Comparison of ENCODE assay signal across 19 mouse cellular contexts in genomic region chr19:44286109-44286508, GRCm38 (mm10). TPM values are rescaled to one million over a fixed set of nuclear protein-coding genes. Genes with fewer than 3 reads are reported as not detected.
DNase-seq lines count a peak whose midpoint lies in the region; ATAC-seq and TF ChIP-seq lines count a peak whose summit lies in the region.
"Had no signal": no experiment of that assay in that cellular context is flagged by ENCODE, and none has a peak within 500 bp of the region (broad histone marks: within the 10 kb centered on the region; RNA-seq: fewer than 3 reads in every experiment).

No protein-coding gene starts in this region.

- ATAC-seq in heart, embryonic 15.5 days (replicated peaks; ENCODE audit: insufficient number of reproducible peaks, insufficient read depth, low FRiP score, low read depth) = no peak
- ATAC-seq in liver, embryonic 15.5 days (ENCODE audit: insufficient read depth) = no peak
- ATAC-seq in granulocyte monocyte progenitor cell, adult 5-6 weeks (replicated peaks; ENCODE audit: poor library complexity, severe bottlenecking) = no peak
- ATAC-seq: forebrain, embryonic 15.5 days; midbrain, embryonic 16.5 days had no signal

- WGBS in heart, embryonic 15.5 days = 43% methylated on average over 2 of the region's 2 CpGs
- 25% methylated on average over 2 of the region's 2 CpGs for WGBS in liver, embryonic 15.5 days (ENCODE audit: insufficient replicate concordance)
- 86% methylated on average over 2 of the region's 2 CpGs for WGBS in thymus, adult 2 months

- no peak overlapping the region for H3K4me2 ChIP-seq in heart, embryonic 15.5 days
- no peak overlapping the region for H3K4me2 ChIP-seq in liver, embryonic 15.5 days
- H3K4me2 ChIP-seq: forebrain, embryonic 15.5 days; heart, embryonic 11.5 days had no signal

- peak overlapping the region; percentile 27 for H3K27ac ChIP-seq in heart, embryonic 15.5 days
- H3K27ac ChIP-seq in liver, embryonic 15.5 days (replicated peaks) = peak overlapping the region; percentile 66
- H3K27ac ChIP-seq in thymus, adult 2 months (ENCODE audit: control insufficient read depth, insufficient read depth, low read length) = no peak overlapping the region

- peaks cover 49% of the 10 kb centered on the region for H3K4me1 ChIP-seq in heart, embryonic 15.5 days (replicated peaks)
- H3K4me1 ChIP-seq in liver, embryonic 15.5 days (replicated peaks) = peaks cover 87% of the 10 kb centered on the region
- peaks cover 33% of the 10 kb centered on the region for H3K4me1 ChIP-seq in thymus, adult 2 months (replicated peaks; ENCODE audit: control insufficient read depth, insufficient read depth, low read length)

- H3K9me3 ChIP-seq in heart, embryonic 15.5 days (replicated peaks) = no peaks in the 10 kb centered on the region
- no peaks in the 10 kb centered on the region for H3K9me3 ChIP-seq in liver, embryonic 15.5 days (replicated peaks)
- H3K9me3 ChIP-seq: forebrain, embryonic 15.5 days; G1E had no signal

- DNase-seq in heart, postnatal 14 days = no peak
- DNase-seq in MN1 (ENCODE audit: low spot score) = peak; percentile 8
- peak; percentile 60 for DNase-seq in lung, postnatal 14 days
- DNase-seq in urinary bladder, postnatal 4 days (ENCODE audit: low spot score in 2 of 2) = no peak
- DNase-seq in thymus, adult 2 months = no peak
- DNase-seq: adrenal gland, postnatal 36 days; cerebellum, adult 9-10 months; embryo, embryonic 11 days; heart, postnatal 4 days; kidney, postnatal 25 days; thymus, postnatal 4 days had no signal

- no peaks in the 10 kb centered on the region for H3K27me3 ChIP-seq in heart, embryonic 15.5 days
- no peaks in the 10 kb centered on the region for H3K27me3 ChIP-seq in liver, embryonic 15.5 days
- H3K27me3 ChIP-seq in thymus, adult 2 months (ENCODE audit: control insufficient read depth, insufficient read depth, low read length) = no peaks in the 10 kb centered on the region
- H3K27me3 ChIP-seq: forebrain, embryonic 15.5 days had no signal

- TF ChIP-seq POLR2A in thymus, adult 2 months (IDR thresholded peaks at IDR 0.05; ENCODE audit: control insufficient read depth, extremely low read depth, insufficient read depth, low read length, poor library complexity) = no peak

- H3K9ac ChIP-seq in heart, embryonic 15.5 days = no peak overlapping the region
- no peak overlapping the region for H3K9ac ChIP-seq in liver, embryonic 15.5 days
- H3K9ac ChIP-seq: forebrain, embryonic 15.5 days had no signal

- intact Hi-C loops in heart, postnatal 14 days (cut with DNase I) = no loop called here

- H3K36me3 ChIP-seq in heart, embryonic 15.5 days = no peaks in the 10 kb centered on the region
- H3K36me3 ChIP-seq in liver, embryonic 15.5 days (replicated peaks) = no peaks in the 10 kb centered on the region
- H3K36me3 ChIP-seq in thymus, adult 2 months (ENCODE audit: control insufficient read depth, insufficient read depth, low read length) = no peaks in the 10 kb centered on the region
- H3K36me3 ChIP-seq: forebrain, embryonic 15.5 days; G1E had no signal

- no peak for TF ChIP-seq CTCF in thymus, adult 2 months (IDR thresholded peaks at IDR 0.05; ENCODE audit: borderline replicate concordance, control insufficient read depth, extremely low read depth, insufficient read depth, low read length, poor library complexity)

- no peak overlapping the region for H3K4me3 ChIP-seq in heart, embryonic 15.5 days
- no peak overlapping the region for H3K4me3 ChIP-seq in liver, embryonic 15.5 days (replicated peaks)
- H3K4me3 ChIP-seq in thymus, adult 2 months (ENCODE audit: control insufficient read depth, insufficient read depth, low read length) = no peak overlapping the region
- H3K4me3 ChIP-seq: forebrain, embryonic 15.5 days had no signal

RNA-seq across cellular contexts. Expression of gene Scd2, which starts 7.4 kb away (rescaled TPM):
- 131 and 164 TPM in 2 replicates for polyA plus RNA-seq in heart, embryonic 15.5 days (2015; fragmentation: Nextera tagmentation; extraction: Ambion mirVana)
- total RNA-seq in heart, postnatal 14 days (2021) = 10 to 100 TPM; 24.8 to 27.2 TPM
- polyA plus RNA-seq in liver, embryonic 15.5 days (2015; fragmentation: Nextera tagmentation; extraction: Ambion mirVana) = 108 and 124 TPM in 2 replicates
- polyA plus RNA-seq in thymus, adult 2 months (2012; rRNA removed) = 261 and 320 TPM in 2 replicates
- 91.6 and 93.4 TPM in 2 replicates for total RNA-seq in granulocyte monocyte progenitor cell, adult 5-6 weeks (2014; fragmentation: Nextera tagmentation)
- 108 and 109 TPM in 2 replicates for total RNA-seq in granulocyte monocyte progenitor cell, adult 5-6 weeks (2017)

RNA-seq across cellular contexts. Expression of gene Scd4, which starts 46.8 kb away (rescaled TPM):
- polyA plus RNA-seq in heart, embryonic 15.5 days (2015; fragmentation: Nextera tagmentation; extraction: Ambion mirVana) = 2.5 TPM in 2 replicates
- total RNA-seq in heart, postnatal 14 days (2021) = 10 to 100 TPM; 13.1 to 14.0 TPM
- polyA plus RNA-seq in liver, embryonic 15.5 days (2015; fragmentation: Nextera tagmentation; extraction: Ambion mirVana) = 0.03 TPM in 1 of 2 replicates, not detected in the other
- polyA plus RNA-seq in thymus, adult 2 months (2012; rRNA removed) = 2.2 and 2.7 TPM in 2 replicates
- not detected in 2 replicates for total RNA-seq in granulocyte monocyte progenitor cell, adult 5-6 weeks (2014; fragmentation: Nextera tagmentation)
- total RNA-seq in granulocyte monocyte progenitor cell, adult 5-6 weeks (2017) = 0.22 TPM in 1 of 2 replicates, not detected in the other
- polyA plus RNA-seq: neural tube, embryonic 11.5 days had no signal

Comparison
In these comparisons a context has a peak if more than half of its experiments do, and no peak if none do; other contexts are left out.
1. DNase-seq: peak in MN1 (single experiment) and lung, postnatal 14 days (single experiment); none in heart, postnatal 14 days (0 of 2), urinary bladder, postnatal 4 days (0 of 2) and thymus, adult 2 months (single experiment).